Mouse (Mus musculus): Measurements from ENCODE around the gene Spryd4.

DNA sequence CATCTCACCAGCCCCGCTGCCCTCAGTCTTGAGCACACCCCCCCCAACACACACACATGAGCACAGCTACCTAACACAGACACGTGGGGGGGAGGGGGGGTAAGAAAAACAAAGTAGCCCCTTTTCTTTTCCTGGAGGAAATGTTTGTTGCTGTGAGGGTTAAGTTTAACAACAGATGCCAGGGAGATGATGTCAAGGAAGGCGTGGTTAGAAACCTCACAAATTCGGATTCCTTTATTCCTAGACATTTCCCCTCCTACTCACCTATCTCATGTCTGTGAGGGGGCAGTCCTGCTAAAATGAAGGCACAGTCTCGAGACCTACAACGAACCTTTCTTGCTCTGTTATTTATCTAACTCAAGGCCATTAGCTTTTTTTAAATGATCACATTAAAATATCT, 44.5 kb downstream of the Spryd4 start:
- TF ChIP-seq GATA1 (IDR thresholded peaks at IDR 0.05; ENCODE audit: borderline replicate concordance, low read length) (no peak), CTCF (IDR thresholded peaks at IDR 0.05; ENCODE audit: low read depth, low read length) (no peak)
